Mouse (Mus musculus): ENCODE measurements at regions not wholly inside any gene's neighbourhood (a gene's known extent, or its start where the extent isn't known, plus 50 kb on each side); places are given as distances from the start of the nearest gene placed in this dataset.

DNA sequence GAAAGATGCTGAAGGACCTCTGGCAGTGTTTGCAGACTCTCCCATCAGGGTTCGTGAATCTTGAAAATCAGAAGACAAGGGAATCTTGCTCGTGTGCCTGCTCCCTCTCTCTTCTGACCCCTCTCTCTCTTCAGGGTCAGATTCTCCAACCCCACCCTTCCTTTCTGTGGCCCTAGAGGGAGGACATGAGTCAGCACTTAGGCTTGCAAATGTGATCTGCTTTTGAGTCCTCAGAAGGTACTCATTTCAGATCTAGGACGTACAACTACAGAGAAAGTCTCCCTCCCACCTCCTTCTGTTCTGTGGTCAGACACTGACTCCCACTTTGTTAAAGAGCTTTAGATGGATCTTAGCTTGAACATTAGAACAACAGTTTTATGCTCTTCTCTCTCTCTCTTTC, 156.9 kb upstream of the Prdm1 start:
- Histone ChIP-seq H3K4me3 (ENCODE audit: low read depth, low read length) (no peak overlapping the region), H3K9me3 (replicated peaks; ENCODE audit: control insufficient read depth, low read length) (no peaks in the 10 kb centered on the region), H3K4me2 (ENCODE audit: low read depth, low read length) (no peak overlapping the region), H3K27me3 (ENCODE audit: control insufficient read depth, insufficient read depth, low read depth, low read length) (no peaks in the 10 kb centered on the region), H3K9ac (ENCODE audit: low read depth, low read length) (no peak overlapping the region), H3K27ac (ENCODE audit: low read length) (no peak overlapping the region), H3K36me3 (ENCODE audit: control insufficient read depth, insufficient read depth) (no peaks in the 10 kb centered on the region), H3K4me1 (ENCODE audit: control insufficient read depth, low read depth, low read length) (peaks cover 3% of the 10 kb centered on the region; the same call in 1 of the 2 replicates)
- no peak for ATAC-seq (ENCODE audit: low read depth)
- 31% methylated on average over 3 of the region's 3 CpGs for WGBS (ENCODE audit: insufficient replicate concordance)

DNA sequence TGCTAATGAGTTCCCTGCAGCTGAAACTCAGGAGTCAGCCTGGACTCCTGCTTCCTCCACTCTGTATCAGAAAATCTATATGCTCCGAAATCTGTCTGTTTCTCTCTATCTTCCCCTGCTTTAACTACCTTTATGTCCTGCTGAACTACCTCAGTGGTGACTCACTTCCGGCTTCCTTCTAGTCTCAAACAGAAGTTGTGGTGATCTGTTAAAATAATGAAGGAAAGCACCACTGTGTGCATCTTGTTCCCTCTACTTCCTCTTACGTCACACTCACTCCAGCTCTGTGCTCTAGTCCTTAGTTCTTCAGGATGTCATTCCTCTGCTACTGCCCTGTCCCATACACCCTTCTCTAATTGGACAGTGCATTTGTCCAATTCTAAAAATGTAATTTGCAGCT, 148.2 kb upstream of the Prdm1 start:
- Histone ChIP-seq H3K4me3 (ENCODE audit: low read depth, low read length) (no peak overlapping the region), H3K4me2 (ENCODE audit: low read depth, low read length) (no peak overlapping the region), H3K27ac (ENCODE audit: low read length) (no peak overlapping the region), H3K36me3 (ENCODE audit: control insufficient read depth, insufficient read depth) (no peaks in the 10 kb centered on the region), H3K9ac (ENCODE audit: low read depth, low read length) (no peak overlapping the region), H3K9me3 (replicated peaks; ENCODE audit: control insufficient read depth, low read length) (no peaks in the 10 kb centered on the region), H3K4me1 (ENCODE audit: control insufficient read depth, low read depth, low read length) (no peaks in the 10 kb centered on the region), H3K27me3 (ENCODE audit: control insufficient read depth, insufficient read depth, low read depth, low read length) (no peaks in the 10 kb centered on the region)
- 45% methylated on average over 3 of the region's 3 CpGs for WGBS (ENCODE audit: insufficient replicate concordance)
- no peak for ATAC-seq (ENCODE audit: low read depth)

DNA sequence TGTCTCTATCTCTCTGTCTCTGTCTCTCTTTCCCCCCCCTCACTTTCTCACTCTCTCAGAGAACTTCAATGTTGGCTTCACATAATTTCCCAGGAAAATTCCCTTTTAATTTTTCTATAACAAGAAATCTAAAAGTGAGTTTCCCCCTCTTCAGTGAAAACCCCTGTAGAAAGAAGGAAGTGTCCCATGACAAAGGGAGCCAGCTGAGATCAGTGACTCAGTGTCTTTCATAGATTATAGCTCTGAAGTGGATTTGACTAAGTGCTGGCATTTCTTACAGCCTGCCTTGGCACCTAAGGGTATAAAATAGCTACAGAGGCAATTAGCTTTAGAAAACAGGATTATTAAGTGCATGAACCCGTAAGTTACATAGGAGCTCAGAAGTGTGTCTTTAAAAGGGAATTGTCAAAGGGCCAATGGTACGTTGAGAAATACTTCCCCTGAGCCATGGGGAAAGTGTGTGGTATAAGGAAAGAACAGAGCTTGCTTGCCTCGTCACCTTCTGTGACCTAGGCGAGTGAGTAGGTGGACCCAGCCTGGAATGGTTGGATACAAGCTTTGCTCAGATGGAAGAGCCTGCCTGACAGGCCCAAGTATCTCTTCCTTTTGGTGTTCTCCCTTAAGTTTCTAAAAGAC, 137.3 kb upstream of the Prdm1 start:
- H3K4me3 ChIP-seq (ENCODE audit: low read depth, low read length): no peak overlapping the region
- WGBS (ENCODE audit: insufficient replicate concordance): 50% methylated on average over 4 of the region's 4 CpGs
- no peaks in the 10 kb centered on the region for H3K4me1 ChIP-seq (ENCODE audit: control insufficient read depth, low read depth, low read length)
- no peak for ATAC-seq (ENCODE audit: low read depth)
- H3K36me3 ChIP-seq (ENCODE audit: control insufficient read depth, insufficient read depth): no peaks in the 10 kb centered on the region
- H3K4me2 ChIP-seq (ENCODE audit: low read depth, low read length): no peak overlapping the region
- no peak overlapping the region for H3K9ac ChIP-seq (ENCODE audit: low read depth, low read length)
- no peak overlapping the region for H3K27ac ChIP-seq (ENCODE audit: low read length)
- no peaks in the 10 kb centered on the region for H3K9me3 ChIP-seq (replicated peaks; ENCODE audit: control insufficient read depth, low read length)
- H3K27me3 ChIP-seq (ENCODE audit: control insufficient read depth, insufficient read depth, low read depth, low read length): no peaks in the 10 kb centered on the region

DNA sequence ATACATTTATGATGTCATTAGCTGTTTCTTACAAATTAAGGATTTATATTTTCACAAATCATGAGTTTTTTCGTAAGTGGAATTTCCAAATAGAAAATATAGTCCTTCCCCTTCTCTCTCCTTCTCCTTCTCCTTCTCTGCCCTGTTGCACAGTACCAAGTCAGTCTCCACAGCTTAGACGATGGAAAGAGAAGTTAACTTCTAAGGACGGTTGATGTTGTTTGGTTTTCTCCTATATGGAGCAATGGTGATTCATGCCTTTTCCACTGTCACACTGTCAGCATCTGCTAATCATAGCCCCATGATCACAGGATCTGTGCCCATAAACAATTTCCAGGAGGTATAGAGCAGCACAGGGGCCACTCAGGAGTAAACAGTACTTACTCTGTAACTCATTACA, 131.2 kb upstream of the Prdm1 start:
- Histone ChIP-seq H3K9ac (ENCODE audit: low read depth, low read length) (no peak overlapping the region), H3K27me3 (ENCODE audit: control insufficient read depth, insufficient read depth, low read depth, low read length) (no peaks in the 10 kb centered on the region), H3K4me1 (ENCODE audit: control insufficient read depth, low read depth, low read length) (no peaks in the 10 kb centered on the region), H3K9me3 (replicated peaks; ENCODE audit: control insufficient read depth, low read length) (no peaks in the 10 kb centered on the region), H3K4me3 (ENCODE audit: low read depth, low read length) (no peak overlapping the region), H3K4me2 (ENCODE audit: low read depth, low read length) (no peak overlapping the region), H3K36me3 (ENCODE audit: control insufficient read depth, insufficient read depth) (no peaks in the 10 kb centered on the region), H3K27ac (ENCODE audit: low read length) (no peak overlapping the region)
- whole genome bisulfite sequencing (ENCODE audit: insufficient replicate concordance): 55% methylated on average over 3 of the region's 3 CpGs
- no peak for ATAC-seq (ENCODE audit: low read depth)

DNA sequence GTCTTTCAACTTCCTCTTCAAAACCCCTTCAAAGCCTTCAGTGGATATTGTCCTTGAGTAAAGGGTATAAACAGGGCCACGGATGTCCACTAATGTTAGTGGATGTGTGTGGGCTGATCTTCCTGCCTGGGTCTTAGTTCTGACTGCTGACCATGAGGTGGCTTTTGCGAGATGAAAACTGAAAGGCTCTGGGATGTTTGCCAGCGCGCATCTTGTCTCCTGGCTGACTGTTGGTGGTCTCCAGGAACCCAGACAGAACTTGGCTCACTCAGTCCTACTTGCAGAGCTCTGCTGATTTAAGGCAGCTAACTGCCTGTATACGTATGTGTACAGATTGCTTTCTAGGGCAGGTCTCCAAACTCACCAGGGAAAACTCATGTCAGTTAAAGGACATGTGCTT, 125.5 kb upstream of the Prdm1 start:
- Histone ChIP-seq H3K4me2 (ENCODE audit: low read depth, low read length) (no peak overlapping the region), H3K27ac (ENCODE audit: low read length) (no peak overlapping the region), H3K9ac (ENCODE audit: low read depth, low read length) (no peak overlapping the region), H3K4me3 (ENCODE audit: low read depth, low read length) (no peak overlapping the region), H3K4me1 (ENCODE audit: control insufficient read depth, low read depth, low read length) (no peaks in the 10 kb centered on the region), H3K27me3 (ENCODE audit: control insufficient read depth, insufficient read depth, low read depth, low read length) (no peaks in the 10 kb centered on the region), H3K9me3 (replicated peaks; ENCODE audit: control insufficient read depth, low read length) (no peaks in the 10 kb centered on the region), H3K36me3 (ENCODE audit: control insufficient read depth, insufficient read depth) (no peaks in the 10 kb centered on the region)
- ATAC-seq (ENCODE audit: low read depth): no peak
- 69% methylated on average over 5 of the region's 5 CpGs for WGBS (ENCODE audit: insufficient replicate concordance)

DNA sequence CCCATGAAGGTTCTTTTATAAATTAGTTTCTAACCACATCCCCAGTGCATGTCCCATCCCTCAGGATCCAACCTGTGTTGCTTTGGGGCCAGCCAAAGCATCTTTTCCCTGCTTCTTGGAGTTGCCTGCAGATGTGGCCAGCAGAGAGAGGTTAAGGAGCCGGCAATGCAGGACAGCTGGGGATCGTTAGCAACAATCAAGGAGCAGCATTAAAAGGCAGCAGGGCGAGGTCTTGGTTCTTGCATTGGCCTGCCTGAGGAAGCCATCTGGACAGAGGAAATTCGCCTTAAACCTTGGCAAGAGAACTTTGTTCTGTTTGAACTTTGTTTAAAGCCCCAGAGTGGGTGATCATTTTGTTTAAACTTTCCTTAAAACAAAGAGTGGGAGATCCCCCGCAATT, 118.7 kb upstream of the Prdm1 start:
- Histone ChIP-seq H3K27ac (ENCODE audit: low read length) (no peak overlapping the region), H3K4me2 (ENCODE audit: low read depth, low read length) (no peak overlapping the region), H3K36me3 (ENCODE audit: control insufficient read depth, insufficient read depth) (no peaks in the 10 kb centered on the region), H3K27me3 (ENCODE audit: control insufficient read depth, insufficient read depth, low read depth, low read length) (no peaks in the 10 kb centered on the region), H3K9ac (ENCODE audit: low read depth, low read length) (no peak overlapping the region), H3K9me3 (replicated peaks; ENCODE audit: control insufficient read depth, low read length) (no peaks in the 10 kb centered on the region), H3K4me1 (ENCODE audit: control insufficient read depth, low read depth, low read length) (no peaks in the 10 kb centered on the region), H3K4me3 (ENCODE audit: low read depth, low read length) (no peak overlapping the region)
- no peak for ATAC-seq (ENCODE audit: low read depth)
- 53% methylated on average over 5 of the region's 5 CpGs for WGBS (ENCODE audit: insufficient replicate concordance)

DNA sequence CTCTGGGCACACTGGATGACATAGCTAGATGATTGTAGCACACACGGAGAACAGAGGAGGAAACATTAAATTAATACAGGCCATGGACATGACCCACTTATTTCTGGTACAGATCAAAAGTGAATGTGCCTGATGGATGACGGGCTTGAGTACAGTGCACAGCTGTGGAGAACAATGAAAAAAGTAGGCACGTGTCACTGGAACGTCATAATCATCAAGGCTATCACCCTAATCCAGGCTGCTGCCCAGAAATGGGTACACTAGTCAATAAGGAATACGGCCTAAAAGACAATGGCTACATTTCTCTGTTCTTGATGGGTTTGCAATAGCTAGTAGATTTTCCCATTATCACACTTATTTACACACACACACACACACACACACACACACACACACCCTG, 118.3 kb upstream of the Prdm1 start:
- Histone ChIP-seq H3K4me1 (ENCODE audit: control insufficient read depth, low read depth, low read length) (no peaks in the 10 kb centered on the region), H3K36me3 (ENCODE audit: control insufficient read depth, insufficient read depth) (no peaks in the 10 kb centered on the region), H3K4me2 (ENCODE audit: low read depth, low read length) (no peak overlapping the region), H3K4me3 (ENCODE audit: low read depth, low read length) (no peak overlapping the region), H3K9ac (ENCODE audit: low read depth, low read length) (no peak overlapping the region), H3K27ac (ENCODE audit: low read length) (no peak overlapping the region), H3K27me3 (ENCODE audit: control insufficient read depth, insufficient read depth, low read depth, low read length) (no peaks in the 10 kb centered on the region), H3K9me3 (replicated peaks; ENCODE audit: control insufficient read depth, low read length) (no peaks in the 10 kb centered on the region)
- no peak for ATAC-seq (ENCODE audit: low read depth)
- WGBS (ENCODE audit: insufficient replicate concordance): 75% methylated on average over 5 of the region's 5 CpGs

DNA sequence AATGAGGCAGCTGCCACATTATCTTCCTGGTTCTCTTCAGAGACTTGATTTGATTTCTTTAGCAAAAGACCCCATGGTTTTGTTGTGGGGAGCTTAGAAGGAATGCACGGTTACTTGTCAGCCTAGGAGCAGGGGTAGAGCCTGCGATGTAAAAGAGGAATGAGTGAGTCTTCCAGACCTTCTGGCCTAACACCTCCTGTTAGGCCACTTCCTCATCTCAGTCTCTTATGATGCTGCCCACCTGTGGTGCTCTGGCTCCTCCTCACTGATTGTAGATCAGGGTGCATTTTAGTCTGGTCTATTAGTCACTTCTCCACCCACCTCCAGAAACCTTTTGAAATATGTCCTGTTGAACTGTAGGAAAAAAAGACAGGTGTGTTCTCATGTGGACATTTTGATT, 113.3 kb upstream of the Prdm1 start:
- Histone ChIP-seq H3K27ac (ENCODE audit: low read length) (no peak overlapping the region), H3K4me3 (ENCODE audit: low read depth, low read length) (no peak overlapping the region), H3K4me2 (ENCODE audit: low read depth, low read length) (no peak overlapping the region), H3K27me3 (ENCODE audit: control insufficient read depth, insufficient read depth, low read depth, low read length) (no peaks in the 10 kb centered on the region), H3K36me3 (ENCODE audit: control insufficient read depth, insufficient read depth) (no peaks in the 10 kb centered on the region), H3K9ac (ENCODE audit: low read depth, low read length) (no peak overlapping the region), H3K9me3 (replicated peaks; ENCODE audit: control insufficient read depth, low read length) (no peaks in the 10 kb centered on the region), H3K4me1 (ENCODE audit: control insufficient read depth, low read depth, low read length) (no peaks in the 10 kb centered on the region; the same call in 1 of the 2 replicates)
- WGBS (ENCODE audit: insufficient replicate concordance): 58% methylated on average over 2 of the region's 2 CpGs
- no peak for ATAC-seq (ENCODE audit: low read depth)

DNA sequence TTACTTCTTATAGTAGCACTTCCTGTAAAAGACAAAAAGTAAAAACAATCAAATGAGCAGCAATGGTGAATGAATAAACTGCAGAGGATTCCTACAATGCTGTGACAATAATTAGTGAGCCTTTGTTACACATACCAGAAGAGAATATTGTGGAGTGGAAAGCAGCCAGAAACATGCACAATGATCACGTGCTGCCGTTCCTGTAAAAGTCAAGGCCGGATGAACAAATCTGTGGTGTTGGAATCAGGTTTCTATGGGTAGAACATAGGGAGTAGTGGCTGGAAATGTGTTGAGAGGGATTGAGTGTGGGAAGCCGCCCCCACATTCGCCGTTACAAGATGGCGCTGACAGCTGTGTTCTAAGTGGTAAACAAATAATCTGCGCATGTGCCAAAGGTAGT, 112.3 kb upstream of the Prdm1 start:
- 84% methylated on average over 8 of the region's 8 CpGs for WGBS (ENCODE audit: insufficient replicate concordance)
- Histone ChIP-seq H3K27ac (ENCODE audit: low read length) (no peak overlapping the region), H3K4me3 (ENCODE audit: low read depth, low read length) (no peak overlapping the region), H3K4me1 (ENCODE audit: control insufficient read depth, low read depth, low read length) (no peaks in the 10 kb centered on the region; the same call in 1 of the 2 replicates), H3K9ac (ENCODE audit: low read depth, low read length) (no peak overlapping the region), H3K4me2 (ENCODE audit: low read depth, low read length) (no peak overlapping the region), H3K27me3 (ENCODE audit: control insufficient read depth, insufficient read depth, low read depth, low read length) (no peaks in the 10 kb centered on the region), H3K36me3 (ENCODE audit: control insufficient read depth, insufficient read depth) (no peaks in the 10 kb centered on the region), H3K9me3 (replicated peaks; ENCODE audit: control insufficient read depth, low read length) (no peaks in the 10 kb centered on the region)
- ATAC-seq (ENCODE audit: low read depth): no peak
